Mouse (Mus musculus) intestine, embryonic 16.5 days (tissue): Measurements from ENCODE around the gene Cyp4a12a. TPM values are rescaled to one million over a fixed set of nuclear protein-coding genes. Genes with fewer than 3 reads are reported as not detected.

Experiments used
- polyA plus RNA-seq: library from polyadenylated mRNA; unstranded; fragments of >200 nt; fragmentation: Nextera tagmentation; extraction: Ambion mirVana; gene quantifications from 2 replicates; pipeline ENCODE4 v1.2.1, GENCODE M21; 2015

Cyp4a12a gene
- polyA plus RNA-seq, 1 experiment from 2014 or later, result not detected

Other genes starting within 250 kb of the Cyp4a12a start
- gene Tal1, start 242.6 kb upstream of the Cyp4a12a start, polyA plus RNA-seq, result 0.38 and 0.70 TPM in 2 replicates
- 256 and 335 TPM in 2 replicates for gene Pdzk1ip1, start 210.3 kb upstream of the Cyp4a12a start, polyA plus RNA-seq
- 0.20 and 0.31 TPM in 2 replicates for gene Cyp4x1, start 164.8 kb upstream of the Cyp4a12a start, polyA plus RNA-seq
- gene Cyp4a29, start 57.0 kb upstream of the Cyp4a12a start, polyA plus RNA-seq, result not detected in 2 replicates
- gene Cyp4a12b, start 112.6 kb downstream of the Cyp4a12a start, polyA plus RNA-seq, result not detected in 2 replicates
- not detected in 2 replicates for gene Cyp4a30b, start 153.6 kb downstream of the Cyp4a12a start, polyA plus RNA-seq
- not detected in 2 replicates for gene Cyp4a14, start 197.1 kb downstream of the Cyp4a12a start, polyA plus RNA-seq
- gene Cyp4a10, start 219.2 kb downstream of the Cyp4a12a start, polyA plus RNA-seq, result 0.31 and 0.35 TPM in 2 replicates